Mouse (Mus musculus) urinary bladder, adult 2 months (tissue): ENCODE data around the gene Rab7b. TPM values are rescaled to one million over a fixed set of nuclear protein-coding genes. Genes with fewer than 3 reads are reported as not detected.

Experiments used
- polyA plus RNA-seq: library from polyadenylated mRNA; depleted of rRNA; stranded (reverse); fragments of >200 nt; gene quantifications from 2 replicates; pipeline ENCODE4 v1.2.3, GENCODE M21; 2012; rRNA removed

The Rab7b gene
- polyA plus RNA-seq, 1 experiment: 29.4 TPM

Other genes starting within 250 kb of the Rab7b start
- 19.3 and 24.2 TPM in 2 replicates for gene Srgap2, start 161.3 kb upstream of the Rab7b start, polyA plus RNA-seq
- 0.81 and 0.99 TPM in 2 replicates for gene Fam72a, start 160.8 kb upstream of the Rab7b start, polyA plus RNA-seq
- not detected in 2 replicates for gene Avpr1b, start 89.5 kb upstream of the Rab7b start, polyA plus RNA-seq
- 181 and 198 TPM in 2 replicates for gene Ctse, start 50.4 kb upstream of the Rab7b start, polyA plus RNA-seq
- 0.01 TPM in 1 of 2 replicates, not detected in the other for gene Slc26a9, start 55.3 kb downstream of the Rab7b start, polyA plus RNA-seq
- 6.5 TPM in 2 replicates for gene Pm20d1, start 108.7 kb downstream of the Rab7b start, polyA plus RNA-seq
- 20.7 and 28.1 TPM in 2 replicates for gene Slc41a1, start 138.8 kb downstream of the Rab7b start, polyA plus RNA-seq
- gene Rab29, start 178.5 kb downstream of the Rab7b start, polyA plus RNA-seq: 32.8 and 37.7 TPM in 2 replicates
- gene Nucks1, start 221.8 kb downstream of the Rab7b start, polyA plus RNA-seq: 23.2 and 32.6 TPM in 2 replicates